Mouse (Mus musculus): ENCODE measurements around the gene Rtn1. TPM values are rescaled to one million over a fixed set of nuclear protein-coding genes. Genes with fewer than 3 reads are reported as not detected.
A peak's percentile ranks its signal among the peaks of the same experiment; 100 is the strongest.
"Not testable (repeated sequence)": the region's sequence is repeated elsewhere in the genome, so short reads cannot be mapped to it uniquely, and the experiment has no call there.

Gene Rtn1
- polyA plus RNA-seq, 1 experiment from 2014 or later: 659 TPM

DNA sequence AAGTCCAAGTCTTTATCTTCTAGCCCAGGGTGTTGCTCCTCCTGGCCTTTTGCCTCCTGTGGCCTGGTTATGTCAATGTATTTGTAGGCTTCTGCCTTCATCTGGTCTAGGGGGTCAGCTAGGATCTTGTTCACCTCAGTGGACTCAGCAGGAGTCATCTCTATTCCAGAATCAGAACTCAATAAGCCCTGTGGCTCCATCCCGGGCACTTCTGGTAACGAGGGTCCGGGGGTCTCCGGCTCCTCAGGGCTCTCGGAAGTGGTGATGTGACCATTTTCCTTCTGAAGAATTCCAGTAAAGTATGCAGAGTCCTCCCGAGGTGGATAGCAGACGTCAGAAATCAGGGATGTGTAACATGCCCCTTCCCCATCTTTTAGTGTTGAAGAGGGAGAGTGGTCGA is 100.3 kb downstream of the Rtn1 start:
- Histone ChIP-seq H3K4me1 (peaks cover 20% of the 10 kb centered on the region), H3K4me3 (no peak overlapping the region), H3K27me3 (no peaks in the 10 kb centered on the region), H3K4me2 (replicated peaks) (no peak overlapping the region), H3K36me3 (peaks cover 3% of the 10 kb centered on the region; the same call in 1 of the 2 replicates), H3K9me3 (no peaks in the 10 kb centered on the region), H3K27ac (replicated peaks) (no peak overlapping the region), H3K9ac (replicated peaks) (no peak overlapping the region)
- no peak for ATAC-seq (ENCODE audit: low FRiP score, low read depth)
- WGBS: 86% methylated on average over 8 of the region's 8 CpGs

- H3K9ac ChIP-seq (replicated peaks): no peak overlapping the region
- no peak overlapping the region for H3K27ac ChIP-seq (replicated peaks)
- H3K27me3 ChIP-seq: no peaks in the 10 kb centered on the region
- peaks cover 9% of the 10 kb centered on the region for H3K36me3 ChIP-seq
- ATAC-seq (ENCODE audit: low FRiP score, low read depth): no peak
- no peak overlapping the region for H3K4me3 ChIP-seq
- H3K4me1 ChIP-seq: peaks cover 25% of the 10 kb centered on the region
- no peak overlapping the region for H3K4me2 ChIP-seq (replicated peaks)
- 92% methylated on average over 11 of the region's 11 CpGs for WGBS
- no peaks in the 10 kb centered on the region for H3K9me3 ChIP-seq
Measured at GRCm38 (mm10) chr12:72306281-72306680, 102.6 kb downstream of the Rtn1 start.

- H3K27ac ChIP-seq (replicated peaks): no peak overlapping the region
- no peak for ATAC-seq (ENCODE audit: low FRiP score, low read depth)
Measured at GRCm38 (mm10) chr12:72305421-72305820, 103.4 kb downstream of the Rtn1 start.

GRCm38 (mm10) chr12:72304985-72305384 is 103.9 kb downstream of the Rtn1 start:
- H3K4me3 ChIP-seq: no peak overlapping the region
- H3K4me2 ChIP-seq (replicated peaks): no peak overlapping the region
- H3K36me3 ChIP-seq: peaks cover 9% of the 10 kb centered on the region
- 29% methylated on average over 5 of the region's 5 CpGs for WGBS
- peaks cover 25% of the 10 kb centered on the region for H3K4me1 ChIP-seq
- no peak for ATAC-seq (ENCODE audit: low FRiP score, low read depth)
- no peak overlapping the region for H3K27ac ChIP-seq (replicated peaks)
- H3K9me3 ChIP-seq: no peaks in the 10 kb centered on the region
- no peaks in the 10 kb centered on the region for H3K27me3 ChIP-seq
- H3K9ac ChIP-seq (replicated peaks): no peak overlapping the region

More at GRCm38 (mm10) chr12:72305421-72305820, 103.4 kb downstream of the Rtn1 start:
- peaks cover 25% of the 10 kb centered on the region for H3K4me1 ChIP-seq
- H3K9me3 ChIP-seq: no peaks in the 10 kb centered on the region
- H3K4me2 ChIP-seq (replicated peaks): no peak overlapping the region
- no peak overlapping the region for H3K9ac ChIP-seq (replicated peaks)
- peaks cover 9% of the 10 kb centered on the region for H3K36me3 ChIP-seq
- H3K4me3 ChIP-seq: no peak overlapping the region
- WGBS: 61% methylated on average over 5 of the region's 5 CpGs
- no peaks in the 10 kb centered on the region for H3K27me3 ChIP-seq

DNA sequence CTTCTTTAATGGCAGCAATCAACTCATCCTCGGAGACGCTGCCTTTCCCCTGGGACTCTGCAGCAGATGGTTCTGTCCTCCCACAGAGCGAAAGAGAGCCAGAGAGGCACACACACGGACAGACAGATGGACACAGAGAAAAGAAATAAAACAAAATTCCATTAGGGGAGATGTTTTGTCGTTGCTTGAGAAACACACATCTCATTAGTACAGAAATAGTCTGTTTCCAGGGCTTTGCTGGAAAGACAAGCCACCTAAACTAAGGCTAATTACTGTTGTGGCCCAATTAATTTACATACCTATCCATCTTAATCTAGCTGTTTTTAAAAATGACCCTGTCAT is 104.5 kb downstream of the Rtn1 start:
- no peak for ATAC-seq (ENCODE audit: low FRiP score, low read depth)
- Histone ChIP-seq H3K27me3 (no peaks in the 10 kb centered on the region), H3K4me2 (replicated peaks) (no peak overlapping the region), H3K36me3 (peaks cover 9% of the 10 kb centered on the region), H3K4me3 (no peak overlapping the region), H3K27ac (replicated peaks) (no peak overlapping the region), H3K9ac (replicated peaks) (no peak overlapping the region), H3K4me1 (peaks cover 25% of the 10 kb centered on the region), H3K9me3 (no peaks in the 10 kb centered on the region)
- WGBS: 68% methylated on average over 5 of the region's 5 CpGs

GRCm38 (mm10) chr12:72303624-72304346 is 105.1 kb downstream of the Rtn1 start:
- H3K9me3 ChIP-seq: no peaks in the 10 kb centered on the region
- peaks cover 9% of the 10 kb centered on the region for H3K36me3 ChIP-seq
- H3K27ac ChIP-seq (replicated peaks): no peak overlapping the region
- no peak overlapping the region for H3K9ac ChIP-seq (replicated peaks)
- peaks cover 25% of the 10 kb centered on the region for H3K4me1 ChIP-seq
- WGBS: 74% methylated on average over 37 of the region's 37 CpGs
- H3K4me2 ChIP-seq (replicated peaks): 0 out of 2 replicates have a peak overlapping the region, but pooled peaks have one; percentile 7
- no peaks in the 10 kb centered on the region for H3K27me3 ChIP-seq
- no peak overlapping the region for H3K4me3 ChIP-seq
- no peak for ATAC-seq (ENCODE audit: low FRiP score, low read depth)

DNA sequence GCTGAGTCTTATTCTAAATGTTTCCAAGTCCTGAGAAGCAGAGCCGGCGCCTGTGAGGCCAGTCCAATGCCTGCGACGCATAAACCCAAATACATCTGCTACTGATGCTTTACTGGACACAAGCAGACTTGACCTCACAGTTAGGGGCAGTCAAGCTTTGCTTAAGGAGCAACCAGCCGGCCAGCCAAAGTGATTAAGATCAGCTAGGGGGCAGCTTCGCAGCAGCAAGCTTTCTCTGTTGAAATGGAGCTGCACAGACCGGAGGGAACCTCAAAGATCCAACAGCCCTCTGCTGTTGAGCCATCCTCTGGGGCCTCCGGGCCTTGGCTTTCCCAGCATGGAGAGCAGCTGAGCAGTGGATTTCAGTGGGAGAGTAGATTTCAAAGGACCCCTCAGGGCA is 107.4 kb downstream of the Rtn1 start:
- Histone ChIP-seq H3K9me3 (no peaks in the 10 kb centered on the region), H3K4me2 (replicated peaks) (no peak overlapping the region), H3K4me1 (peaks cover 25% of the 10 kb centered on the region), H3K27ac (replicated peaks) (peak overlapping the region; percentile 42), H3K9ac (replicated peaks) (no peak overlapping the region), H3K36me3 (peaks cover 9% of the 10 kb centered on the region), H3K27me3 (no peaks in the 10 kb centered on the region), H3K4me3 (no peak overlapping the region)
- ATAC-seq (ENCODE audit: low FRiP score, low read depth): no peak
- 27% methylated on average over 8 of the region's 8 CpGs for WGBS

GRCm38 (mm10) chr12:72300971-72301370 is 107.9 kb downstream of the Rtn1 start:
- WGBS: 79% methylated on average over 8 of the region's 8 CpGs
- ATAC-seq (ENCODE audit: low FRiP score, low read depth): no peak
- Histone ChIP-seq H3K4me1 (peaks cover 25% of the 10 kb centered on the region), H3K27me3 (no peaks in the 10 kb centered on the region), H3K36me3 (peaks cover 9% of the 10 kb centered on the region), H3K4me2 (replicated peaks) (no peak overlapping the region), H3K4me3 (no peak overlapping the region), H3K9me3 (no peaks in the 10 kb centered on the region), H3K9ac (replicated peaks) (no peak overlapping the region), H3K27ac (replicated peaks) (no peak overlapping the region)

GRCm38 (mm10) chr12:72298222-72298621 is 110.6 kb downstream of the Rtn1 start:
- no peak overlapping the region for H3K9ac ChIP-seq (replicated peaks)
- ATAC-seq (ENCODE audit: low FRiP score, low read depth): no peak
- H3K36me3 ChIP-seq: peaks cover 3% of the 10 kb centered on the region
- no peak overlapping the region for H3K4me3 ChIP-seq
- no peak overlapping the region for H3K4me2 ChIP-seq (replicated peaks)
- 77% methylated on average over 7 of the region's 7 CpGs for WGBS
- H3K27ac ChIP-seq (replicated peaks): no peak overlapping the region
- H3K4me1 ChIP-seq: peaks cover 5% of the 10 kb centered on the region; the same call in 1 of the 2 replicates
- H3K27me3 ChIP-seq: no peaks in the 10 kb centered on the region
- no peaks in the 10 kb centered on the region for H3K9me3 ChIP-seq

DNA sequence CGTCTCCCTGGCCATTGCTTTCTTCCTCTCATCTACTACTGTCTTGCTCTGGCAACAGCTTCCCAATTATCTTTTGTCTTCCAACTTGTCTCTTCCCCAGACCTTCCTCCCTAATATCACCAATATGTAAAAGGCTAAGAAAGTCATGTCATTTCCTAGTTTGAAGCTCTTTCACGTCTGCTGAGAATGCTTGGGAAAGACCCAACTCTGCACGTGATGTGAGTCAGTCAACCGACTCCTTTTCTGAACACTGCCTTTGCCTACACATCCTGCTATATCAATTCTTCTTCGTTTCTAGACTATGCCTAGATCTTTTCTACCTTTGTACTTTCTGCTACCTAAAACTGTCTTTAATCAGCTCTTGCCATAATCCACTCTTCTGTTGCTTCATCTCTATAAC is 112.3 kb downstream of the Rtn1 start:
- H3K27me3 ChIP-seq: no peaks in the 10 kb centered on the region
- 0 out of 2 replicates have a peak, but pooled peaks cover 5% of the 10 kb centered on the region for H3K9me3 ChIP-seq
- no peak overlapping the region for H3K4me2 ChIP-seq (replicated peaks)
- 93% methylated on average over 5 of the region's 5 CpGs for WGBS
- no peaks in the 10 kb centered on the region for H3K36me3 ChIP-seq
- H3K27ac ChIP-seq (replicated peaks): no peak overlapping the region
- no peak for ATAC-seq (ENCODE audit: low FRiP score, low read depth)
- no peak overlapping the region for H3K9ac ChIP-seq (replicated peaks)
- no peak overlapping the region for H3K4me3 ChIP-seq
- peaks cover under 1% of the 10 kb centered on the region; the same call in 1 of the 2 replicates for H3K4me1 ChIP-seq

- WGBS: 89% methylated on average over 3 of the region's 3 CpGs
Measured at GRCm38 (mm10) chr12:72293185-72293584, 115.7 kb downstream of the Rtn1 start.

GRCm38 (mm10) chr12:72292566-72292965 is 116.3 kb downstream of the Rtn1 start:
- H3K4me3 ChIP-seq: no peak overlapping the region
- no peaks in the 10 kb centered on the region for H3K27me3 ChIP-seq
- 78% methylated on average over 2 of the region's 2 CpGs for WGBS

More at GRCm38 (mm10) chr12:72293185-72293584, 115.7 kb downstream of the Rtn1 start:
- H3K4me2 ChIP-seq (replicated peaks); H3K9ac ChIP-seq (replicated peaks); ATAC-seq (ENCODE audit: low FRiP score, low read depth); H3K4me3 ChIP-seq; H3K27ac ChIP-seq (replicated peaks); H3K36me3 ChIP-seq; H3K9me3 ChIP-seq; H3K4me1 ChIP-seq; H3K27me3 ChIP-seq: not testable (repeated sequence)

More at GRCm38 (mm10) chr12:72292566-72292965, 116.3 kb downstream of the Rtn1 start:
- no peak overlapping the region for H3K4me2 ChIP-seq (replicated peaks)
- H3K9ac ChIP-seq (replicated peaks): no peak overlapping the region
- H3K36me3 ChIP-seq: no peaks in the 10 kb centered on the region
- H3K4me1 ChIP-seq: no peaks in the 10 kb centered on the region
- H3K9me3 ChIP-seq: 0 out of 2 replicates have a peak, but pooled peaks cover 5% of the 10 kb centered on the region
- H3K27ac ChIP-seq (replicated peaks): no peak overlapping the region
- ATAC-seq (ENCODE audit: low FRiP score, low read depth): no peak

Data from midbrain, embryonic 12.5 days (tissue).